Mouse (Mus musculus) limb, embryonic 14.5 days (tissue): Measurements from ENCODE around the gene Gm49336. TPM values are rescaled to one million over a fixed set of nuclear protein-coding genes. Genes with fewer than 3 reads are reported as not detected.
A peak's percentile ranks its signal among the peaks of the same experiment; 100 is the strongest.

Experiments used
- ATAC-seq: fragments of 200-750 bp; cut with Nextera tagmentation; 2 replicates; pipeline ENCODE4 v1.8.0; 2017; ENCODE audit warnings: low read depth, moderate number of reproducible peaks, moderate TSS enrichment; ENCODE audit not compliant: low FRiP score
- DNase-seq: peaks from one replicate; pipeline ENCODE4 v3.0.0-alpha.2; 2015; ENCODE audit warnings: low spot score
- H3K27ac ChIP-seq: fragments of 300-500 bp; sonication (generic); replicated peaks from 2 replicates; pipeline ENCODE4 v1.5.1; 2014; ENCODE audit warnings: low read depth, mild to moderate bottlenecking, low read length, moderate library complexity, mixed read lengths
- H3K27me3 ChIP-seq: fragments of 300-500 bp; sonication (generic); 2 replicates; pipeline ENCODE4 v1.6.1; 2014; ENCODE audit warnings: low read length, mixed read lengths; ENCODE audit not compliant: control insufficient read depth, insufficient read depth
- H3K36me3 ChIP-seq: fragments of 300-500 bp; sonication (generic); 2 replicates; pipeline ENCODE4 v1.6.1; 2014; ENCODE audit warnings: mild to moderate bottlenecking, low read length, moderate library complexity, mixed read lengths; ENCODE audit not compliant: control insufficient read depth, insufficient read depth
- H3K4me1 ChIP-seq: fragments of 300-500 bp; sonication (generic); 2 replicates; pipeline ENCODE4 v1.6.1; 2014; ENCODE audit warnings: antibody characterized with exemption, low read length, mixed read lengths; ENCODE audit not compliant: control insufficient read depth, insufficient read depth
- H3K4me2 ChIP-seq: fragments of 300-500 bp; sonication (generic); replicated peaks from 2 replicates; pipeline ENCODE4 v1.6.1; 2014; ENCODE audit warnings: low read depth, mild to moderate bottlenecking, low read length, moderate library complexity; ENCODE audit not compliant: severe bottlenecking
- H3K4me3 ChIP-seq: fragments of 300-500 bp; sonication (generic); replicated peaks from 2 replicates; pipeline ENCODE4 v1.5.1; 2014; ENCODE audit warnings: low read length
- H3K9ac ChIP-seq: fragments of 300-500 bp; sonication (generic); 2 replicates; pipeline ENCODE4 v1.6.1; 2014; ENCODE audit warnings: mild to moderate bottlenecking, low read depth, low read length, moderate library complexity; ENCODE audit not compliant: severe bottlenecking
- H3K9me3 ChIP-seq: fragments of 300-500 bp; sonication (generic); 2 replicates; pipeline ENCODE4 v1.6.1; 2016; ENCODE audit warnings: low read length; ENCODE audit not compliant: control insufficient read depth
- POLR2A ChIP-seq: fragments of 200-500 bp; IDR thresholded peaks from 2 replicates; pipeline ENCODE4 v1.8.0; 2012; ENCODE audit warnings: inconsistent platforms, mild to moderate bottlenecking, moderate library complexity, borderline replicate concordance; ENCODE audit not compliant: insufficient read depth, insufficient read length; ENCODE audit errors: extremely low read depth
- WGBS: fragments of 180-500 bp; shearing (Covaris S2); extraction: QIAGEN DNeasy Blood & Tissue Kit; methylation state at CpG from one replicate; pipeline ENCODE4 v1.1.7; 2014; 5-methylcytosine and 5-hydroxymethylcytosine counted together
- polyA plus RNA-seq, 2 experiments: library from polyadenylated mRNA; depleted of rRNA in 1 of 2; stranded (reverse) in 1 of 2; unstranded in 1 of 2; fragments of >200 nt; fragmentation: Nextera tagmentation in 1 of 2; extraction: Ambion mirVana in 1 of 2; gene quantifications; 2 replicates each; pipeline versions ENCODE4 v1.2.1 to v1.2.3; 2012 to 2014

The Gm49336 gene
- polyA plus RNA-seq, 2 experiments, result 42.3 to 49.6 TPM

DNA sequence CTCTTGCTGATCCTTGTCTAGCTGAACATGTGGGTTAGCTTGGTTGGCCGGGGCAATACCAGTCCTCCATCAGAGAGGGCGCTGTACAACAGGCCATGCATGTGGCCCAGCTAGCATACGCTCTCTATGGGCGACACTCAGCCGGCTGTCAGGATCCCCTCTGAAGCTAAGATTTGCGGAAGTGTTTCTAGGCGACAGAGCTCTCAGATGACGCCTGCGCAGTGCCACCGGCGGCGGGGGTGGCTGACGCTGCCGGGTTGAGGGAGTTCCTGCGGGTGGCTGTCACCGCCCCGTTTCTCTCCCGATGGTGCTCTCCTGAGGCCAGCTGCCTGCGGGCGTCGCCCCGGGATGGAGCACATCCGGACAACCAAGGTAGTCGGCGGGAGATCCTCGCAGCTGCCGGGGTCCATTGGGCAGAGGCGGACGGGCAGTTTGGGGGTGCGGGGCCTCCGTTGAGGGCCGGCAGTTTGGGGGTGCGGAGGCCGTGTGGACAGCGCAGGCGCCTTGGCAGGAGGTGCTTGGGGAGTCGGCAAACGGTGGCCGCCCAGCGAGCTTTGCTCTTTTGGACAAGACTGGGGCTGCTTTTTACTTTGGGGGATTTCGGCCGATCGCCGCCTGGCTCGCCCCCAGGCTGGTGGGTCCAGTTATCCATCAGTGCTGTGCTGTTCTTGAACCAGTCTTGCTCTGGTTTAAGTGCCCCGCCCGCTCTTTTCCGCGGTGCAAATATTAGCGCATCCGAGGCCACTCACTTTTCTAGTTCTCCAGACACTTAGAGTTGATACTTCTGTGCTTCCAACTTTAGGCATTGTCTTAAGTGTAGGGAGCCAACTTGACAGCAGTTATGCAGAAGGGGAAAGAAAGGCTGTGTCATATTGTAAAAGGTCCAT lies 13.9 kb upstream of the Gm49336 start, which contains the start of gene Mtmr6:
Mtmr6 (plus strand) TSS at position 239 of the 887 bp plus-strand sequence.
- Histone ChIP-seq H3K4me3 (peak within 1 kb of the TSS; percentile 70), H3K4me2 (peak within 1 kb of the TSS; percentile 55), H3K36me3 (no peaks in the 10 kb centered on the region), H3K9me3 (no peaks in the 10 kb centered on the region), H3K4me1 (0 out of 2 replicates have a peak, but pooled peaks cover 3% of the 10 kb centered on the region), H3K27me3 (no peaks in the 10 kb centered on the region), H3K27ac (peak within 1 kb of the TSS; percentile 50; the same call in 1 of the 2 replicates), H3K9ac (peak within 1 kb of the TSS; percentile 67)
- TF ChIP-seq POLR2A, result no peak
- ATAC-seq, result peak; percentile 99
- peak; percentile 99 for DNase-seq
- WGBS, result under 1% methylated on average over 51 of the region's 51 CpGs

DNA sequence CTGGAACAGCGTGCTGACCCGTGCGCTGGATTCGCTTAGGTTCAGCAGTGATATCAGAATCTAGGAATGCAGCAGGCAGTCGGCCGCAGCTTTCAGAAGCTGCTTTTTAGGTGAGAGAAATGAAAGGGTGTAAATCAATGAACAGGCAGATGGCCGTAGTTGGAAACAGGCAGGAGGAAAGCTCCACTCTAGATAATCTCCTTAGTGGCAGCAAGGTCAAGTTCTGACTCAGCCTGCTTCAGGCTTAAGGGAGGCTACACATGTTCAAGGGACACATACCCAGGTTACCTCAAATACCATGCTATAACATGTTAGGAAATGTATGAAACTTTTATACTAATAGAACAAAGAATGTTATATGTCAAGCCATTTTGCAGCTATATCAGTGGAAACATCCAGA lies 11.0 kb upstream of the Gm49336 start:
- H3K9ac ChIP-seq, result no peak overlapping the region
- H3K9me3 ChIP-seq, result no peaks in the 10 kb centered on the region
- H3K4me3 ChIP-seq, result no peak overlapping the region
- no peak overlapping the region for H3K27ac ChIP-seq
- DNase-seq, result no peak
- no peaks in the 10 kb centered on the region for H3K36me3 ChIP-seq
- no peak overlapping the region for H3K4me2 ChIP-seq
- 66% methylated on average over 7 of the region's 7 CpGs for WGBS
- TF ChIP-seq POLR2A, result no peak
- H3K27me3 ChIP-seq, result no peaks in the 10 kb centered on the region
- 0 out of 2 replicates have a peak, but pooled peaks cover 3% of the 10 kb centered on the region for H3K4me1 ChIP-seq
- ATAC-seq, result no peak

- Histone ChIP-seq H3K4me1 (0 out of 2 replicates have a peak, but pooled peaks cover 3% of the 10 kb centered on the region), H3K4me3 (no peak overlapping the region), H3K27ac (no peak overlapping the region), H3K9ac (no peak overlapping the region), H3K9me3 (no peaks in the 10 kb centered on the region), H3K36me3 (no peaks in the 10 kb centered on the region), H3K27me3 (no peaks in the 10 kb centered on the region), H3K4me2 (no peak overlapping the region)
- no peak for TF ChIP-seq POLR2A
- WGBS, result 100% methylated on average over 1 of the region's 1 CpGs
- no peak for DNase-seq
- ATAC-seq, result no peak
Observed at GRCm38 (mm10) chr14:60257851-60258250, 6.5 kb upstream of the Gm49336 start.

- ATAC-seq, result no peak
- H3K4me1 ChIP-seq, result 0 out of 2 replicates have a peak, but pooled peaks cover 6% of the 10 kb centered on the region
- no peak for TF ChIP-seq POLR2A
- WGBS, result 75% methylated on average over 4 of the region's 4 CpGs
- H3K4me3 ChIP-seq, result no peak overlapping the region
- no peak overlapping the region for H3K9ac ChIP-seq
- no peak overlapping the region for H3K4me2 ChIP-seq
- no peaks in the 10 kb centered on the region for H3K36me3 ChIP-seq
- no peaks in the 10 kb centered on the region for H3K9me3 ChIP-seq
- DNase-seq, result no peak
- no peaks in the 10 kb centered on the region for H3K27me3 ChIP-seq
- H3K27ac ChIP-seq, result no peak overlapping the region
Observed at GRCm38 (mm10) chr14:60257101-60257500, 5.8 kb upstream of the Gm49336 start.

- H3K36me3 ChIP-seq, result no peaks in the 10 kb centered on the region
- no peak overlapping the region for H3K4me2 ChIP-seq
- 0 out of 2 replicates have a peak, but pooled peaks cover 6% of the 10 kb centered on the region for H3K4me1 ChIP-seq
- WGBS, result 21% methylated on average over 3 of the region's 3 CpGs
- no peak overlapping the region for H3K27ac ChIP-seq
- H3K9me3 ChIP-seq, result no peaks in the 10 kb centered on the region
- ATAC-seq (no peak), DNase-seq (no peak)
- H3K4me3 ChIP-seq, result no peak overlapping the region
- TF ChIP-seq POLR2A, result no peak
- no peaks in the 10 kb centered on the region for H3K27me3 ChIP-seq
- no peak overlapping the region for H3K9ac ChIP-seq
Observed at GRCm38 (mm10) chr14:60256356-60256755, 5.0 kb upstream of the Gm49336 start.
